8 mouse cellular contexts compared by ENCODE assay signal in genomic region chr10:73097176-73097575, GRCm38 (mm10). TPM values are rescaled to one million over a fixed set of nuclear protein-coding genes. Genes with fewer than 3 reads are reported as not detected.
DNase-seq lines count a peak whose midpoint lies in the region; ATAC-seq lines count a peak whose summit lies in the region.

No protein-coding gene starts in this region.

- WGBS in heart, embryonic 13.5 days: 5% methylated on average over 7 of the region's 7 CpGs
- under 1% methylated on average over 7 of the region's 7 CpGs for WGBS in hindbrain, embryonic 16.5 days
- 1% methylated on average over 7 of the region's 7 CpGs for WGBS in neural tube, embryonic 12.5 days

- H3K9ac ChIP-seq in heart, embryonic 13.5 days: no peak overlapping the region
- H3K9ac ChIP-seq in hindbrain, embryonic 16.5 days (ENCODE audit: low read depth, low read length): peak overlapping the region; percentile 72
- peak overlapping the region; percentile 40 for H3K9ac ChIP-seq in neural tube, embryonic 12.5 days

- no peak for ATAC-seq in heart, embryonic 13.5 days (ENCODE audit: extremely low read depth, insufficient number of reproducible peaks, low FRiP score, low TSS enrichment)
- ATAC-seq in hindbrain, embryonic 16.5 days: peak; percentile 56
- peak; percentile 61 for ATAC-seq in neural tube, embryonic 12.5 days (ENCODE audit: low FRiP score, low read depth)
- ATAC-seq in monocyte, adult 5-6 weeks (replicated peaks; ENCODE audit: insufficient number of reproducible peaks, low FRiP score, low TSS enrichment, poor library complexity, severe bottlenecking): no peak

- H3K4me2 ChIP-seq in heart, embryonic 13.5 days: peak overlapping the region; percentile 65
- H3K4me2 ChIP-seq in hindbrain, embryonic 16.5 days (ENCODE audit: low read length): peak overlapping the region; percentile 93
- H3K4me2 ChIP-seq in neural tube, embryonic 12.5 days (replicated peaks): peak overlapping the region; percentile 80

- DNase-seq in heart, adult 8-10 months (ENCODE audit: low spot score): no peak
- peak; percentile 45 to 59 for DNase-seq in cerebellum, postnatal 25 days
- DNase-seq in ovary, postnatal 36 days (ENCODE audit: low spot score): no peak
- DNase-seq in kidney, postnatal 14 days: no peak

- H3K36me3 ChIP-seq in heart, embryonic 13.5 days: no peaks in the 10 kb centered on the region
- H3K36me3 ChIP-seq in hindbrain, embryonic 16.5 days (ENCODE audit: control insufficient read depth, insufficient read depth, low read length): no peaks in the 10 kb centered on the region
- H3K36me3 ChIP-seq in neural tube, embryonic 12.5 days: no peaks in the 10 kb centered on the region

- H3K27ac ChIP-seq in heart, embryonic 13.5 days (replicated peaks): no peak overlapping the region
- H3K27ac ChIP-seq in hindbrain, embryonic 16.5 days (ENCODE audit: low read depth, low read length): peak overlapping the region; percentile 24
- no peak overlapping the region for H3K27ac ChIP-seq in neural tube, embryonic 12.5 days

- H3K4me1 ChIP-seq in heart, embryonic 13.5 days: peaks cover 14% of the 10 kb centered on the region; the same call in 1 of the 2 replicates
- H3K4me1 ChIP-seq in hindbrain, embryonic 16.5 days (ENCODE audit: control insufficient read depth, insufficient read depth, low read depth, low read length): peaks cover 3% of the 10 kb centered on the region; the same call in 1 of the 2 replicates
- peaks cover 15% of the 10 kb centered on the region; the same call in 1 of the 2 replicates for H3K4me1 ChIP-seq in neural tube, embryonic 12.5 days

- H3K27me3 ChIP-seq in heart, embryonic 13.5 days (replicated peaks): peaks cover 74% of the 10 kb centered on the region
- no peaks in the 10 kb centered on the region for H3K27me3 ChIP-seq in hindbrain, embryonic 16.5 days (replicated peaks; ENCODE audit: control insufficient read depth, insufficient read depth, low read length)
- peaks cover 43% of the 10 kb centered on the region for H3K27me3 ChIP-seq in neural tube, embryonic 12.5 days (replicated peaks)

- H3K4me3 ChIP-seq in heart, embryonic 13.5 days: peak overlapping the region; percentile 38
- peak overlapping the region; percentile 57 for H3K4me3 ChIP-seq in hindbrain, embryonic 16.5 days (ENCODE audit: low read length)
- H3K4me3 ChIP-seq in neural tube, embryonic 12.5 days: peak overlapping the region; percentile 43

- H3K9me3 ChIP-seq in heart, embryonic 13.5 days: no peaks in the 10 kb centered on the region
- no peaks in the 10 kb centered on the region for H3K9me3 ChIP-seq in hindbrain, embryonic 16.5 days (ENCODE audit: control insufficient read depth, low read length)
- H3K9me3 ChIP-seq in neural tube, embryonic 12.5 days: no peaks in the 10 kb centered on the region

RNA-seq across cellular contexts. Expression of gene Pcdh15, which starts 2.0 kb away (rescaled TPM):
- 0.25 and 0.59 TPM in 2 replicates for polyA plus RNA-seq in heart, embryonic 13.5 days (2015; fragmentation: Nextera tagmentation; extraction: Ambion mirVana)
- total RNA-seq in heart, adult 8-10 months (2022): 1 to 10 TPM in 1 of 4 experiments, under 1 TPM in 3; 0.69 to 1.2 (median 0.92) TPM
- 13.0 and 14.3 TPM in 2 replicates for polyA plus RNA-seq in hindbrain, embryonic 16.5 days (2015; fragmentation: Nextera tagmentation; extraction: Ambion mirVana)
- polyA plus RNA-seq in neural tube, embryonic 12.5 days (2016; fragmentation: Nextera tagmentation; extraction: Ambion mirVana): 7.1 and 7.7 TPM in 2 replicates
- total RNA-seq in monocyte, adult 5-6 weeks (2017): not detected in 3 replicates

Comparison
In these comparisons a context has a peak if more than half of its experiments do, and no peak if none do; other contexts are left out.
1. ATAC-seq: peak in hindbrain, embryonic 16.5 days (single experiment) and neural tube, embryonic 12.5 days (single experiment); none in heart, embryonic 13.5 days (single experiment) and monocyte, adult 5-6 weeks (single experiment).
2. DNase-seq: peak in cerebellum, postnatal 25 days (2 of 2); none in heart, adult 8-10 months (single experiment), ovary, postnatal 36 days (single experiment) and kidney, postnatal 14 days (single experiment).
3. Peak in every context shown above with its lines, with median percentiles within 50 percentile points of each other: H3K4me2 ChIP-seq and H3K4me3 ChIP-seq.